Mouse (Mus musculus) lung, postnatal 0 days (tissue): Measurements from ENCODE around the gene Usp38.

Experiments used
- CTCF ChIP-seq: IDR thresholded peaks from 2 replicates; pipeline ENCODE4 v1.5.1; 2016; ENCODE audit warnings: antibody characterized with exemption, mild to moderate bottlenecking
- EP300 ChIP-seq: IDR thresholded peaks from 2 replicates; pipeline ENCODE4 v1.6.1; 2016; ENCODE audit warnings: antibody characterized with exemption, mild to moderate bottlenecking, control low read depth

- TF ChIP-seq EP300 (no peak), CTCF (no peak)
Observed at GRCm38 (mm10) chr8:80977231-80977630, 37.5 kb downstream of the Usp38 start.
